Mouse (Mus musculus) lung, postnatal 14 days (tissue): ENCODE results near the gene Parvg.

Source experiments
- DNase-seq: peaks from one replicate; pipeline ENCODE4 v3.0.0; 2021

Gene Parvg

DNA sequence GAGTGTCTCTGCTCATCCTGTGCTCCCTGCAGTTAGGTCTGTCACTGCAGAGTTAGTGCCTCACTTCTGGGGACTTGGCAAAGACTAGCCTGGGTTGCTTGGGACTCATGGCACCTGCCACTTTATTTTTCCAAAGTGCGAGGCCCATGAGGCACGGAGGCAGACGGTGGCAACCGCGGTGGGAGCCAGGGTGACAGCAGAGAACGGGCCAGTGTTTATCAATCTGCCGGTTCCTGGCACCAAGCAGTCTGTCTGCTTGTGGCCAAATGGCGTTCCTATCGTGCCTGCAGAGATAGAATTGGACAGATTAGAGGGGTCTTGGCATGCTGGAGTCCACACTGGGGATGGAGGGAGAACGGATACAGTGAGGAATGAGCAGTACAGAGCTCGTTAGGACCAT lies 13.6 kb upstream of the Parvg start:
- DNase-seq, result no peak

DNA sequence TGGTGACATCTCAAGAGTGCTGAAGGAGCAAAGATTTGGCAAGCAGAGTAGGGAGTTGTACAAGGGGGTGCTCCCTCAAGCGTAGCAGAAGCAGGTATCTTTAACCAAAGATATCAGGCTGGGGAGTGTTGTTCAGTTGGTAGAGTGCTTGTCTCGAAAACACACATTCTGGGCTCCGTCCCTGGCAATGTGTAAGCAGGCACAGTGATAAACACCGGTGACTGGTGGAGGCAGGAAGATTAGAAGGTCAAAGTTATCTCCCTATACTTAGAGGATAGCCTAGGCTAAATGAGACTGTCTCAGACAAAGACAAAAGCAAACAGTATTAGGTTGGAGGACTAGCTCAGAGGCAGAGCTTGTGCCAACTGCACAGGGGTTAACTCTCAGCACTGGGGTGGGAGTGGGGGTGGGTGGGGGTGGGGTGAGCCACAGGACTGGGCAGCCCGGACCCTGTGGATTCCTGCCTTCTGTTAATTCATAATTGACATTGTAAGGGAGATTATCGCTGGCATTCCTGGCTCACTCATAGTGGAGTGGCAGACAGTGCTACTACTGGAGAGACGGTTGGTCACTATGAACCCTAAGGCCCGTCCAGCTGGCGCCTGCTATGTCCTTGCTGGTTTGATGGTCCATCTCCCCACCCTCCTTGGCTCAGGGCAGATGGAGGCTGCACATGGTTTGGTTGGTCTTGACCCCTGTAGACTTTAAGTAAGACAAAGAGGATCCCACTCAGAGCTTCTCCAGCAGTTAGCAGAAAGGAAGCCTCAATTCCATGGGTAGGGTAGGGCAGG lies 12.3 kb upstream of the Parvg start:
- no peak for DNase-seq

DNA sequence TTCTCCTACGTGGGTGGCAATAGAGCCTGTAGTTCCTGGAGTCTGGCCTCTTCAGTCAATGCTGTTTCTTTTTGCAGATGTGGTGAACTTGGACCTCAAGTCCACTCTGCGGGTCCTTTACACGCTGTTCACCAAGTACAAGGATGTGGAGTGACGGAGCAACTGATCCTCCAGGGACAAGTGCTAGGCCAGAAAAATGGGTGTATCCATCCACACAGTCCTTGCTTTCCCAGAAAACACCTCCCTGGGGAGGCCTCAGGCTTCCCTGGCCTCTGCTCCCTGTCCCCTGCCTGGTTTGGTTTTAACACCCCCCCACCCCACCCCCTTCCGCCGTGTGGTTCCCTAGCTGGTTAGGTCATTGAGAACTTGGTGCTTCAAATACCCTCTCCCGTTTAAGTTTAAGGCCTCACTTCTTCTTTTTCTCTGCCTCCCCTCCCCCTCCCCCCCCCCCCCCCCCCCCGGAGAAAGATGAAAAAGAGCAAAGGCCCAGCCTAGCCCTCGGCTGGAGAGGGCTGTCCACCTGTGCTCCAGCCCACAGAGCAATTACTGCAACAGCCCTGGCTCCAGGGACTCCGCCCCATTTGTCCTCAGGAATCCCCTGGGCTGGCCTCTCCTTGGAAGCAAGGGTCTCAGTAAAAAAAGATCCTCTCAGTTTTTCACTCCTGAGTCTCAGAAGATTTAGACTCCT lies 10.8 kb upstream of the Parvg start:
- DNase-seq, result no peak

DNA sequence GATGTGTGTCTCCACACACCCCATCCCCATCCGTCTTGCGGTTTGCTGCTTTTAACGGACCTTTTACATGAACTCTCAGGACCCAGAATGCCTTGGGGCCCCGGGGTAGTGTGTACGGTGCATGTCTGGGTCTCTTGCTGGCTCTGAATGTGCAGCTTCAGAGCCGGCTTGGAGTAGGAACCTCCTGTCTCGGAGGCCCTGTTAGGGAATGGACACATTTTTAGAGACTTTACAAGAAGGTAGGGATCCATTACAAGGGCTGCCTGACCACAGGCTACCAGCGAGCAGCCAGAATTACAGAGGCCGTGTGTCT lies 10.3 kb upstream of the Parvg start:
- no peak for DNase-seq

DNA sequence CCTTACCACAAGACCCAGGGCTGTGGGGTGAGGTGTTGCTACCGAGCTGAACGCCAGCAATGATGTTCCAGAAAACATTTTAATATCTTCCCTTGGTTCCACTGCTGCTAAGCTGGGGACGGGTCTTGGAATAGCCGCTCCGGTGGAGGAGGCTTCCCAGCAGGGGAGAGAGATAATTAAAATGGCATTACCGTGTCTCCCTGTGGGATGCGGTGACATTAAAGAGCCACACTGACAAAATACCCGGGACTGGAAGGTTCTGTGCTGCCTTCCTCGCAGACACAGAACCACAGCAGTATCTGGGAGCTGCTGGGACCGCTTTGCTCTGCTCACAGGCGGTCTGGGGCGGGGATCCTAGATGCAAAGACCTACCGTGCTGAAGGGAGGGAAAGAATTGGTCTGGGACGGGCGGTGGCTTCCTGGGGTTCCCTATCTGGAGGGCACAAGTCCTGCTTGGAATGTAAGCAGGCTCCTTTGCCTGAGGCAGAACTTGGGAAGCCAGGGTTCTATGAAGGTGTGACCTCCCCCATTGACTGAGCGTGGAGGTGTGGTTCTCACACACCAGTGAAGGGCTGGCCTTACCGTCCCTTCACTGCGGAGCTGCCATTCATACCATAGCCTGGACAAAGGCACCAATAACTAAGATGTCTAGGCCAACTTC lies 9.3 kb upstream of the Parvg start:
- DNase-seq, result no peak

DNA sequence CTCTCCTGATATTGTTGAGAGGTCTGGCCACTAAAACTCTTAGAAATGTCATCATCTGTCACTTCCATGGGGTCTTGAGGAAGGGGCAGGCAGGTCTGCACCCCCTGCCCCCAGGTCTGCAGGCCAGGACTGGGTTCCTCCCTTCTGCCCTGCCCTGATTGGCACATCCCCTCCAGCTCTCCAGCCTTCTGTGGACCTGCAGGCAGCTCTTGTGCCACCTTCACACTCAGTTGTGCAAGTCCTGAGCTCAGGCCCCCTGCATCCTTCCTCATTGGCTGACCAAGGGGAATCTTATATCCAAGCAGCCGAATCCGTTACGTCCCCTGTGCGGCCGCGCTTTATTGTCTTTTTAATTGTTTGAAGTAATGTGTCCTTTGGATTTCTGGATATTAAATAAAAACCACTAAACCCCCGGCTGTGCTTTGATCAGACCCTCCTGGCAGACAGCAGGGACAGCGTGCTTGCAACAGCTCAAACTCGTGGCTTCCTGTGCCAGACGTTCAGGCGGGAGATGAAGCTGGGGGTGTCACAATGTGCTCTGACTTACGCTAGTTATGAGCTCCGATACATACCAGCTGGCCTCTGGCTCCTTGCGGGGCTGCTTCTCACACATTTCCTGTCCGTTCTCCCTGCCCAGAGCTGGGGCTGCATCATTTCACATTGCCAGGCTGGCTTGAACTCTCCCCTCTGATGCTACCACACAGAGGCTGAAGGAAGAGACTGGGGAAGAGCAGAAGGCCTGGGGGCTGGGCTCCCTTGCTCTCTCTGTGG lies 8.4 kb upstream of the Parvg start:
- peak; percentile 43 for DNase-seq

DNA sequence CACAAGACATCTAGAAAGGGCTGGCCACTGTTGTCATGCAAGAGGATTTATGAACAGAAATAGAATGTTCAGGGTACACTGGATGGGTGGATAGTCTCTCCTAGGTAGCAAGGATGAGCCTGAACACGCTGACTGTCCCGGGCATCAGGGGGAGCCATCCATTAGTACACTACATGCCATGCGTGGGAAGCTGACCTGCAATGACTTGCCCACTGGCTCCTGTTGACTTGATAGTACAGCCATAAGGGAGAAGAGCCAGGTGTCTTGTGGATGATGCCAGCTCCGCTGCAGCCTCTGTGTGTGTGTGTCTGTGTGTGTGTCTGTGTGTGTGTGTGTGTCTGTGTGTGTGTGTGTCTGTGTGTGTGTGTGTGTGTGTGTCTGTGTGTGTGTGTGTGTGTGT lies 4.4 kb upstream of the Parvg start:
- no peak for DNase-seq

DNA sequence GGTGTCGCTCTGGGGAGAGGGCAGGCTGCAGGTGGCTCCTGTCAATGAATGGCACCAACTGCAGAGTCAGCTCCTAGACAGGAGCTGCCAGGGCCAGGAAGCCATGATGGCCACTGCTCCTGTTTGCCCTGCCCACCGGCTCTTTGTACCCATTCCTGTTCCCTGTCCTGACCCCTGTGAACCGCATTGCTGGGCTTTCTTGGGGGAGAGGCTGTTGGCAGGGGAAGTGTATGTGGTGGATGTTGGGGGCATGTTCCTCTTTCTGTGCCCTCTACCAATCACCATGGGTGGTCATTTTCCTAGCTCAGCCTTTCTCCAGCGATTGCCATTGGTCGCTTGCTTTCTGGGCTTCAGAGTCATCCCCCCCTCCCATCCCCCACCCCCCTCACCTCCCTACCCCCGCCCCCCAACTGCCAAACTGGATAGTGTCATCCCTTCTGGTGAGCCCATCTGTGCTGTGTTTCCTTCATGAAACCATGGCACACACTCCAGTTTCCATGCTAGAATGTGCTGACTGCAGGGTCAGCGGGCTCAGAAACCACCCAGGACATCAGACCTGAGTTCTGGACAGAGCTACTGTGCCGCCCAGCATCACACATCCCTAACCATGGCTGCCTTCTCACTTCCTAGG lies 2.2 kb upstream of the Parvg start:
- DNase-seq, result no peak

DNA sequence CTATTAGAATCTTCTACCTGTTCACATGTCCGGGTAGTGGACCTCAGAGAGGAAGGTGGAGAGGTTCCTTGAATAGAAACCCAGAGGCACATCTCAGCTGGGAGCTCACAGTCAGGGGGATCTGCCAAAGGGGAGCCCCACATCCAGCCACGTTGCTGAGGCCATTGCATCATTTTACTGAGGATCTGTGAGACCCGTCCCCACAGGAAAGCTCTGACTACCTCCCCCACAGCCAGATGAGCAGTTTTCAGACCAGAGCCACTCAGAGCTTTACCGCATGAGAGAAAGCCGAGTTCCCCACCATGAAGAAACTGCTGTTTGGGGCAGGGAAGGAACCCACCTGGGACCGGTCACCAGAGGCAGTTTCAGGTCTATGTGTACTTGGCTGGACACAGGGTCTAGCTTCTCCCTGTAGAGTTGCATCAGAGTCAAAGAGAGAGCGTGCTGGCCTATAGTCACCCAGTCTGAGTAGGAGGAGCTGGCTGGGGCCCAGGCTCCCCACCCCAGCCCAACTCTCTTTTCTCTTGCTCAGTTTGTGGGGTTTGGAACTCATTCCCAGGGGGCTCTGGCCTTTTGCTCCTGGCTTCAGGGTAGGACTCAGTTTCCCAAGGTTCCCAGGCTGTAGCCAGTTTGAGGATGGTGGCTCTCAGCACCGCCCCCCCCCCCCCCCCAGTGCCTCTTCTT lies 1.2 kb downstream of the Parvg start:
- DNase-seq, result no peak

DNA sequence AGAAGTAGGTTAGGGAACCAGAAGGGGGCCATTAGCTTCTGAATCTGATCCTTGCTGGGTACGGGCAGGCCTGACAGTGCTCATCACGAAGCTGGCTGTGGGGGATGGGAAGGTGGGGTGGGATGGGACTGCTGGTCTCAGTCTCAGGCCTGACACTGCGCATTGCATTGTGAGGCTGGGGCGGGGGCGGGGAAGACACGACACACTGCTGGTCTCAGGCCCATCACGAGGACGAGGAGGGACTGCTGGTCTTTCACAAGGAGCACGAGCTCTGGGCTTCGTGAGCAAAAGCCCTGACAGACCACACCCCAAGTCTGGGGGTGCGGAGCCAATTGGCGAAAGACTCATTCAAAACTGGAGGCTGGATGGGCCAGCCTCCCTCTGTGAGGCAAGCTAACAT lies 1.9 kb downstream of the Parvg start:
- no peak for DNase-seq

DNA sequence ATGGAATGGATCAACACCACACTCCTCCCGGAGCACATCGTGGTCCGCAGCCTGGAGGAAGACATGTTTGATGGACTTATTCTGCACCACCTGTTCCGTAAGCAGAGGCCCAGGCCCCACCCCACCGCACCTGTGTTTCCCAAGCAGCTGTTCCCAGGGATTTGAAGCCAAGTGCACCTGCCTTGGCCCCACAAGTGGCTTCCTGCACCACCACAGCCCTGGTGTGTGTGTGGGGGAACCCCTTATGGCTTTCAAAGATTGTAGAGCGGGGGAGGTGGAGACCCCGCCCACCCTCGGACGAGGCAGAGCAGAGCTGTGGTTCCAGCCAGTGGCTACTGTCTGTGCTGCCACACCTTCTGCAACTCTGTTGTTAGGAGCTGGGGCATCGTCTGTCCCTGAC lies 5.0 kb downstream of the Parvg start:
- DNase-seq, result no peak

DNA sequence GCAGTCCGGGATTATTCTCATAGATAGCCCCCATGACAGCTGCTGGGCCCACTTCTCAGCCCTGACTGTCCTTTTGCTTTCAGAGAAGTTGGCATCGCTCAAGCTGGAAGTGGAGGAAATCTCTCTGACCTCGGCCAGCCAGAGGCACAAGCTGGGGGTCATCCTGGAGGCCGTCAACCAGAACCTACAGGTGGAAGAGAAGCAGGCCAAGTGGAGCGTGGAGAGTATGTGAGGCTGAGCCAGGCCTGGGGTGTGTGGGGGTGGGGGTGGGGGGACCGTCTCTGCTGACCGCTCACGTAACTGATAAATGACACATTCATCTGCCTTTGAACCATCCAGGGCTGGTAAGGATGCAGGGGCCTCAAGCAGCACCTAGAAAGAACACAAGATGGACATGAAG lies 6.1 kb downstream of the Parvg start:
- no peak for DNase-seq

DNA sequence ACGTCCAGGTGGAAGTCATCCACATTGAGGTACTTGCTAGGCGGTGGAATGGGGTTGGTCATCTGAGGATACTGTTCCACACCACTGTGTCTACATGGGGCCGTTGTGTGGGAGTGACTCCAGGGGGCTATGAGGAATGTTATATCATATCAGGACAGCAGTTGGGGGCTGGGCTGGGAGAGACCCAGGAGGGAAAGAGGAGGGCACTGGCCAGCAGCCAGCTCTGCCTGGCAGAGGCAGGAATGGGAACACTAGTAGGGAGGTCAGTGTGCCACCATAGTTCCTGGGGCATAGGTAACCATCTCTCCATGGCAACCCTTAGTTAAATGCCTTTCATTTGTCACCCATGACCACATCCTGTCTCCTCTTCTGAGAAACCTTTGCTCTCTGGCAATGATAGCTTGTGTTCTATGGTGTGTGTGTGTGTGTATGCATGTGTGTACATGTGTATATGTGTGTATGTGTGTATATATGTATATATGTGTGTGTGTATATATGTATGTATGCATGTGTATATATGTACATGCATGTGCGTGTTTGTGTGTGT lies 7.3 kb downstream of the Parvg start:
- DNase-seq, result no peak

DNA sequence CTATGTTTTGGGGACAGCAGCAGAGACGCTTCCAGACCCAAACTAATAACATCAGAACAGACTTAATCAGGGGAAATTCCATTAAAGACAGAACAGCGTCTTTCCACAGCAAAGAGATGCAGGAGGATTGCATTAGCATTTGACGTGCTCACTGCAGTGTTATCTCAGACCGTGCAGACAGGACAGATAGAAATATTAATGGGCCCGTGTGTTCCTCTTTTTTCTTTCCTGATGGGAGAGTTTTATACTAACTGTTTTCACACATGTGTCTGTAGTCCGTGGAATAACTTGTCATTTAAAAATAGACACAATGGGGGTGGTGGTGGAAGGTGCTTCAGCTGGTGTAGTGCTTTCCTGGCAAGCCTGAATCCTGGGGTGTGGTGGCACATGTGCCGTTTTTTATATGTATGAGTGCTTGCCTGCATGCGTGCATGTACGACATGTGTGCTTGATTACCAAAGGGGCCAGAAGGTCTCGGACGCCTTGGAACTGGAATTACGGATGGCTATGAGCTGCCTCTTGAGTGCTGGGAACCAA lies 12.5 kb downstream of the Parvg start:
- DNase-seq, result no peak

DNA sequence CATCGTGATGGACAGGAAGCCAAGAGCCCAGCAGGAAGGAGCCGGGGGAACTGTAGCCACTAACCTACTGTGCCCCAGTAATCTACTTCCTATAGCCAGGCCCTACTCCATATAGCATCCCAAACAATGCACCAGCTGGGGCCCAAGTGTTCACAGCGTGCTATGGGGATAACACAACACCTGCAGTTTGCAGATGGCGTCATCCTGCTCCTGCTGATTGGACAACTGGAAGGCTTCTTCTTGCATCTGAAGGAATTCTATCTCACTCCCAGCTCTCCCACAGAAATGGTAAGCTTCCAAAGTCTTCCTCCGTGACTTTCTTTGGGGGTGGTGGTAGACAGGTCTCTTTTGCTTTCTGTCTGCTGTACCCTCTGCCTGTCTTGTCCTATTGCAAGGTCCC lies 13.8 kb downstream of the Parvg start:
- no peak for DNase-seq

DNA sequence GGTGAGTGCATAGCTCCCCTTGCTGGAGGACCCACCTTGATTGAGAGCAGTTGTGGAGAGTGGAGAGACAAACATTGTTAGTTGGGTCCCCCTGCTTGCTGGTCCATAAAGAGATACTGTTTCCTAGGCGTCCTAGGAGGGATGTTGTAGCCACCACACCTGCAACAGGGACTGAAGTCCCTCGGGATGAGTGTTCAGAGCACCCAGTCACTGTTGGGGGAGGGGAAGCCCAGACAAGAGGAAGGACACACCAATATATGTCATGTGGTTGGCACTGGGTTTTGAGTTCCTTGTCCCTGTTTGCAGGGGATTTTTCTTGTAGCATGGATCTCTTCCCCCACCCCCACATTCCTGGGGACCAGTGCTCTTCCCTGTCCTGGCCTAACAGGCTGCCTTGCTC lies 17.1 kb downstream of the Parvg start:
- DNase-seq, result no peak

DNA sequence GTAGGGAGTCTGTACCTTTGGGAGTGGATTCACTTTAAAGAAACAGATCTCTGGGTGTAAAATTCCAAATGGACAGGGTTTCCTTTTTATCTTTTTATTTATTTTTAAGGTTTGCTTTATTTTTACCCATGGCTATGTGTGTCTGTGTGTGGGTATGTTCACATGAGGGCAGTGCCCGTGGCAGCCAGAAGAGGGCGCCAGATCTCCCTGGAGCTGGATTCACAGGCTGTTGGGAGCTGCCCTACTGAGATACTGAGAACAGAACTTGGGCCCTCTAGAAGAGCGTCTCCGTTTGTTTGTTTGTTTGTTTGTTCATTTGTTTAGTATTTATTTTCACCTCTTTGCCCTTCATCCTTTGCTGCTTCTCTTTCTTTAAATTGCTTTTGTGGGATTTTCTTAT lies 24.9 kb downstream of the Parvg start:
- no peak for DNase-seq

DNA sequence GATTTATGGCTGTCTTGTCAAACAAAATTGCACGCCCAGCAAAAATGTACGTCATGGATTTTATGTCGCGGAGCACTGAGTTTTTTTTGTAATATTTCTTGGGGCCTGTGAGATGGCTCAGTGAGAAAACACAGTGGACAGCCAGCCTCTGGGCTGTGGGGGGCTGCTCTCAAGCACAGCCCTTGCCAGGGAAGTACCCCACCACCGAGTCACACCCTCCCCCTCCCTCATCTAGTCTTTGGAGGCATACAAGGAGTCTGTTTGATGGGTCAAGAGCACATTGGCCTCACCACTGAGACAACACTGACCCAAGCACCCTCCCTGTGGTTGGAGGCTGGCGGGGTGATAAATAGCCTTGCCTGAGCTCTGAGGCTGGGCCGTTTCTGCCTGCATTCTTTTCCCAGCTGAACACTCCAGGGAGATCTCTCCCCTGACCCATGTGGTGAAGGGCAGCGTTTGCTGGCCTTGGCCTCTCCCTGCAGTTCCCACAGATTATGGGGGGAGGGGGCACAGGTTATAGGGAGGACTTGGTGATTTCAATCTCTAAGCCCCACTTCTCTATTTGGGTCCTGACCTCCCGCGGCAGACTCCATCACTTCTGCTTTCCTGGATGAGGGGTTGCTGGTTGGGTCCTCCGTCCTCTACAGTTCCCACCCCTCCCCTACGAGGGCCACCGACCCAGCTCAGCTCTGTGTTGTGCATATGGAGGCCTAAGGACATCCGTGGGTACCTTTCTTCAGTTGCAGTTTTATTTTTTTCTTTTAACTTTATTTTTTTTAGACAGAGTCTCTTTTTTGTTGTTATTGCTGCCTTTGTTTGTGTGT lies 26.3 kb downstream of the Parvg start:
- no peak for DNase-seq

DNA sequence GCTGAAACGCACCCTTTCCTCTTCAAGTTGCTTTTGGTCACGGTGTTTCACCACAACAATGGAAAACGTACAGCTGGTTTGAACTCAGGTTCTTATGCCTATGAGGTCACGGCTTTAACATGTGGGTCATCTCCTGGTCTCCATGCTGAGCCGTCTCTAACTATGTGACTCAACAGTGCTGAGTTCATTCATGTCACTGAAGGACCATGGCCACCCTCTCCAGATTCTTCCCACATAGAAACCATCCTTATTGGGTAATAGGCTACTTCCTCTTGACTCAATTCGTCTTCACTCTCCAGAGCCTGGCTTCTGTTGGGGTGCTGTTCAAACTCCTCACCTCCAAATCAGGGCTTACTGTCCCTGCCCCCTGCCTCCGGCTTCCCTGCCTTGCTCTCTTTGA lies 27.5 kb downstream of the Parvg start:
- DNase-seq, result no peak

DNA sequence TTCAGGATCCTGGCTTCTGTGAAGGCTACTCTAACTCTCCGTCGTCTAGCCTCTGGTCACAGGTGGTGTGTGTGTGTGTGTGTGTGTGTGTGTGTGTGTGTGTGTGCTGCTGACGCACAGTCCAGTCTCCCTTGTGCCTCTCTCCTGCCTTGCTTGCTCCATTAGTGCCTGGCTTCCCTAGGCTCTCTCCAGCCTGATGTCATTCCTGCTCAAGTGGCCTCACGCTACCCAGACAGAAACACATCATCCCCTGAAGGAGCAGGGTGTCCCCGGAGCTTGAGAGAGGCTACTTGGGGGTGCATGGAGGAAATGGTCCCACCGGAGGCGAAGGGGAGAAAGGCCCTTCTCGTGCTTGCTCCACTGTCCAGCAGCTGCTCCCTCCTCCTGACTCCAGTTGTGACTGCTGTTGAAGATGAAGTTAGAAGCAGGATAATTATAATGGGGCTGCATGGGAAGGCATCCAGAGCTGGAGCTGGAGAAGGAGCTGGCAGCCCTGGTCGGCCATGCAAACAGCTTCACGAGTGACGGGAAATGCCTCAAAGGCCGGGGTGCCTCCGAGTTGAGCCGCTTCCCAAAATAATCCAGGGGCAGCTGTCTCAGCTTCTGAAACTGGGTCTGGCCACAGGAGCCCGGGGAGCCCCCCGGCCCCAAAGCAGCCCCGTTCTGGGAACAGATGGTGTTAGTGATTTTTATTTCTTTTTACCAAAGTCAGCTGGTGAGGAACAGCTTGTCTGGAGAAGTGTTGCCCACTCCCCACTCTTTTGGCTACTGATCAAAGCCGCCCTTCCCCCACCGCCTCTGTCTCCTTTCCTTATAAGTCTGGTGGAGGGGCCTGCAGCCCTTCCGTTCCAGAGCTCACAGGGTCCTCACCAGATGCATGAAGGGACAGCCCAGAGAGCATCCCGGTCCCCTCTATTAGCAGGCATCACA lies 28.4 kb downstream of the Parvg start:
- no peak for DNase-seq
